8 mouse cellular contexts compared by ENCODE assay signal in the genomic region with DNA sequence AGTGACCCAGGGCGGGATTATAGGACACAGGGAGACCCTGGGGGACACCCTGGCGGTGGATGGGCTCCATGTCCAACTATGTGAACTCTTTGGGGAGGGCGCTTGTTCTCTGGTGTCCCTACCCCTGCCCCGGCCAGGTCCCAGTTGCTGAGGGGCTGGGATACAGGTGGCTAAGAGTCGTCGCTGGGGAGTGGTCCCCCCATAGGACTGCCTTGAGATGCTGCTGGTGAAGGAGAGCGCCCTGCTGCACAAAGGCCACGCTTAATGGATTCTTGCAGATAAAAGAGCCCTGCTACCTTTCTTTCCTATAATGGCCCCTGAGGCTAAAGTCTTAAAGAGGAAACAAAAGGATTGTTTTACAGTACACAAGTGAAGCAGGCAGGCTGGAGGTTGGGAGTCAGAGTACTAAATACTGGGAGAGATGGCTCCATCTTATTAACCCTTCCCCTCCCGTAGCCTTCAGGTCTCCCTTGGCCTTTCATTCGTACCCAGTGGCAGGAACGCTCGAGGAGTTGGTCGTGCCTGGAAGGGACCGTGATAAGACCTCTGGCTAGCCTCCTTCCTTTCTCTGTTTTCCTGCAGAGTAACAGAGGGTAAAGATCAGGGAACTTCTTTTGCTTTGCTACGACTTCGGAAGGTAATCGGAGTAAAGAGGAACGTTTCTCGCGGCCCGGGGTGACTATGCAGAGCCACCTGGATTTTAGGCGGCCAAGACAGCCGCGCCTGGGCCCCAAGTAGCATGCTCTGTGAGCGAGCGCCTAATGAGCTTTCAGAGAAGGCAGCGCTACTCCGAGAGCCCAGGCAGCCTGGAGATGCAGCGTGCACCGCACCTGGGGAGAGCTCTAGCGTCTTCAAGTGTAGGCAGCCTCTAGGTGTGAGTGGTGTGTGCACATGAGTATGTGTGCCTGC.
A peak's percentile ranks its signal among the peaks of the same experiment; 100 is the strongest.
DNase-seq lines count a peak whose midpoint lies in the region; ATAC-seq and TF ChIP-seq lines count a peak whose summit lies in the region.

No protein-coding gene starts in this region.

- WGBS in spleen, adult 2 months: 41% methylated on average over 31 of the region's 31 CpGs
- 13% methylated on average over 31 of the region's 31 CpGs for WGBS in forebrain, postnatal 0 days
- 25% methylated on average over 31 of the region's 31 CpGs for WGBS in liver, postnatal 0 days (ENCODE audit: insufficient replicate concordance)

- peaks cover 18% of the 10 kb centered on the region for H3K4me1 ChIP-seq in spleen, adult 2 months (ENCODE audit: control insufficient read depth, insufficient read depth, insufficient read length)
- peaks cover 3% of the 10 kb centered on the region; the same call in 1 of the 2 replicates for H3K4me1 ChIP-seq in forebrain, postnatal 0 days (ENCODE audit: insufficient read depth)
- peaks cover 19% of the 10 kb centered on the region for H3K4me1 ChIP-seq in liver, postnatal 0 days (ENCODE audit: insufficient read depth)

- H3K27ac ChIP-seq in spleen, adult 2 months (ENCODE audit: insufficient read depth, low read length): no peak overlapping the region
- H3K27ac ChIP-seq in forebrain, postnatal 0 days (ENCODE audit: low read depth, low read length): no peak overlapping the region
- H3K27ac ChIP-seq in liver, postnatal 0 days (ENCODE audit: low read depth): no peak overlapping the region

- no peaks in the 10 kb centered on the region for H3K36me3 ChIP-seq in spleen, adult 2 months (ENCODE audit: control insufficient read depth, insufficient read depth, low read length)
- no peaks in the 10 kb centered on the region for H3K36me3 ChIP-seq in forebrain, postnatal 0 days (ENCODE audit: insufficient read depth)
- no peaks in the 10 kb centered on the region for H3K36me3 ChIP-seq in liver, postnatal 0 days (replicated peaks; ENCODE audit: insufficient read depth, low read length)

- H3K4me2 ChIP-seq in forebrain, postnatal 0 days (ENCODE audit: low read depth): peak overlapping the region; percentile 41
- H3K4me2 ChIP-seq in liver, postnatal 0 days (ENCODE audit: low read depth, low read length): peak overlapping the region; percentile 62

- no peak for TF ChIP-seq POLR2A in spleen, adult 2 months (IDR thresholded peaks at IDR 0.05; ENCODE audit: low read depth, low read length)

- no peaks in the 10 kb centered on the region for H3K27me3 ChIP-seq in spleen, adult 2 months (ENCODE audit: control insufficient read depth, insufficient read depth, low read length)
- no peaks in the 10 kb centered on the region for H3K27me3 ChIP-seq in forebrain, postnatal 0 days (ENCODE audit: insufficient read depth, low read length)
- H3K27me3 ChIP-seq in liver, postnatal 0 days (ENCODE audit: insufficient read depth, low read length): no peaks in the 10 kb centered on the region

- peak; percentile 61; the same call in 1 of the 2 replicates for ATAC-seq in forebrain, postnatal 0 days
- no peak for ATAC-seq in liver, postnatal 0 days
- no peak for ATAC-seq in activated CD4-positive, CD25-positive, alpha-beta regulatory T cell, adult 4 months

- TF ChIP-seq EP300 in liver, postnatal 0 days (IDR thresholded peaks at IDR 0.05; ENCODE audit: low read depth): no peak

- H3K9me3 ChIP-seq in forebrain, postnatal 0 days (ENCODE audit: low read length): no peaks in the 10 kb centered on the region
- no peaks in the 10 kb centered on the region for H3K9me3 ChIP-seq in liver, postnatal 0 days (ENCODE audit: low read length)

- DNase-seq in spleen, adult 2 months (ENCODE audit: low read depth in 1 of 2, low spot score in 2 of 2): no peak
- DNase-seq in spleen, postnatal 14 days (ENCODE audit: low spot score in 2 of 2): no peak
- DNase-seq in forebrain, postnatal 0 days: no peak
- DNase-seq in liver, postnatal 0 days: no peak
- peak; percentile 23 to 45 for DNase-seq in thymus, postnatal 10 days (ENCODE audit: low spot score in 2 of 2)
- no peak for DNase-seq in Muller cell, postnatal 12 days (ENCODE audit: inconsistent ontology term)
- DNase-seq in spleen, postnatal 4 days (ENCODE audit: low spot score in 2 of 2): no peak

- peak overlapping the region; percentile 2; the same call in 1 of the 2 replicates for H3K4me3 ChIP-seq in spleen, adult 2 months (ENCODE audit: extremely low read depth, insufficient read depth, insufficient read length)
- H3K4me3 ChIP-seq in forebrain, postnatal 0 days (ENCODE audit: low read depth, low read length): no peak overlapping the region
- H3K4me3 ChIP-seq in liver, postnatal 0 days (ENCODE audit: low read depth, low read length): 0 out of 2 replicates have a peak overlapping the region, but pooled peaks have one; percentile 20

- no peak for TF ChIP-seq CTCF in spleen, adult 2 months (IDR thresholded peaks at IDR 0.05; ENCODE audit: extremely low read depth, insufficient read depth, insufficient read length, insufficient replicate concordance)
- no peak for TF ChIP-seq CTCF in forebrain, postnatal 0 days (IDR thresholded peaks at IDR 0.05; ENCODE audit: low read depth)
- TF ChIP-seq CTCF in liver, postnatal 0 days (IDR thresholded peaks at IDR 0.05; ENCODE audit: low read depth): no peak

- H3K9ac ChIP-seq in forebrain, postnatal 0 days: no peak overlapping the region; the same call in 1 of the 2 replicates
- H3K9ac ChIP-seq in liver, postnatal 0 days (replicated peaks): 0 out of 2 replicates have a peak overlapping the region, but pooled peaks have one; percentile 26

Comparison
In these comparisons a context has a peak if more than half of its experiments do, and no peak if none do; other contexts are left out.
1. DNase-seq: peak in thymus, postnatal 10 days (2 of 2); none in spleen, adult 2 months (0 of 2), spleen, postnatal 14 days (0 of 2), forebrain, postnatal 0 days (single experiment), liver, postnatal 0 days (single experiment), Muller cell, postnatal 12 days (single experiment) and spleen, postnatal 4 days (0 of 2).